Mouse (Mus musculus): ENCODE results near the gene Spen. TPM values are rescaled to one million over a fixed set of nuclear protein-coding genes. Genes with fewer than 3 reads are reported as not detected.

Gene Spen
- total and polyA plus RNA-seq, 2 experiments from 2014 or later: 10.7 to 24.7 TPM

GRCm38 (mm10) chr4:141546334-141547200 is 8.2 kb upstream of the Spen start:
- Histone ChIP-seq H3K36me3 (ENCODE audit: insufficient read depth) (no peaks in the 10 kb centered on the region), H3K9me3 (ENCODE audit: low read length) (no peaks in the 10 kb centered on the region), H3K27ac (ENCODE audit: low read depth, low read length) (peak overlapping the region; percentile 100), H3K4me3 (ENCODE audit: low read depth, low read length) (peak overlapping the region; percentile 85), H3K9ac (peak overlapping the region; percentile 99), H3K4me2 (ENCODE audit: low read depth) (peak overlapping the region; percentile 96), H3K4me1 (ENCODE audit: insufficient read depth) (peaks cover 7% of the 10 kb centered on the region; the same call in 1 of the 2 replicates), H3K27me3 (ENCODE audit: insufficient read depth, low read length) (no peaks in the 10 kb centered on the region)
- TF ChIP-seq CTCF (IDR thresholded peaks at IDR 0.05; ENCODE audit: low read depth): no peak
- peak; percentile 95 for DNase-seq
- WGBS: 1% methylated on average over 84 of the region's 98 CpGs
- peak; percentile 89 for ATAC-seq

GRCm38 (mm10) chr4:141545743-141546333 is 7.4 kb upstream of the Spen start:
- peak; percentile 73 for ATAC-seq
- H3K27me3 ChIP-seq (ENCODE audit: insufficient read depth, low read length): no peaks in the 10 kb centered on the region
- no peaks in the 10 kb centered on the region for H3K36me3 ChIP-seq (ENCODE audit: insufficient read depth)
- peak overlapping the region; percentile 85 for H3K4me3 ChIP-seq (ENCODE audit: low read depth, low read length)
- TF ChIP-seq CTCF (IDR thresholded peaks at IDR 0.05; ENCODE audit: low read depth): no peak
- H3K9ac ChIP-seq: peak overlapping the region; percentile 99
- H3K27ac ChIP-seq (ENCODE audit: low read depth, low read length): peak overlapping the region; percentile 100
- no peaks in the 10 kb centered on the region for H3K9me3 ChIP-seq (ENCODE audit: low read length)
- H3K4me1 ChIP-seq (ENCODE audit: insufficient read depth): peaks cover 7% of the 10 kb centered on the region; the same call in 1 of the 2 replicates
- under 1% methylated on average over 47 of the region's 56 CpGs for WGBS
- DNase-seq: peak; percentile 100
- peak overlapping the region; percentile 96 for H3K4me2 ChIP-seq (ENCODE audit: low read depth)

GRCm38 (mm10) chr4:141545071-141545742 is 6.8 kb upstream of the Spen start:
- Histone ChIP-seq H3K4me1 (ENCODE audit: insufficient read depth) (peaks cover 7% of the 10 kb centered on the region; the same call in 1 of the 2 replicates), H3K36me3 (ENCODE audit: insufficient read depth) (no peaks in the 10 kb centered on the region), H3K27me3 (ENCODE audit: insufficient read depth, low read length) (no peaks in the 10 kb centered on the region), H3K4me2 (ENCODE audit: low read depth) (peak overlapping the region; percentile 96), H3K4me3 (ENCODE audit: low read depth, low read length) (peak overlapping the region; percentile 85), H3K9me3 (ENCODE audit: low read length) (no peaks in the 10 kb centered on the region), H3K9ac (peak overlapping the region; percentile 79), H3K27ac (ENCODE audit: low read depth, low read length) (peak overlapping the region; percentile 100)
- no peak for TF ChIP-seq CTCF (IDR thresholded peaks at IDR 0.05; ENCODE audit: low read depth)
- WGBS: 3% methylated on average over 45 of the region's 45 CpGs
- peak; percentile 46 for DNase-seq
- ATAC-seq: peak; percentile 28

GRCm38 (mm10) chr4:141544536-141544935 is 6.1 kb upstream of the Spen start:
- no peak for ATAC-seq
- Histone ChIP-seq H3K9me3 (ENCODE audit: low read length) (no peaks in the 10 kb centered on the region), H3K27me3 (ENCODE audit: insufficient read depth, low read length) (no peaks in the 10 kb centered on the region), H3K4me2 (ENCODE audit: low read depth) (peak overlapping the region; percentile 96), H3K36me3 (ENCODE audit: insufficient read depth) (no peaks in the 10 kb centered on the region), H3K9ac (no peak overlapping the region), H3K27ac (ENCODE audit: low read depth, low read length) (peak overlapping the region; percentile 100; the same call in 1 of the 2 replicates), H3K4me1 (ENCODE audit: insufficient read depth) (peaks cover 8% of the 10 kb centered on the region), H3K4me3 (ENCODE audit: low read depth, low read length) (peak overlapping the region; percentile 85; the same call in 1 of the 2 replicates)
- DNase-seq: no peak
- no peak for TF ChIP-seq CTCF (IDR thresholded peaks at IDR 0.05; ENCODE audit: low read depth)
- WGBS: 47% methylated on average over 2 of the region's 2 CpGs

- ATAC-seq: no peak
- TF ChIP-seq CTCF (IDR thresholded peaks at IDR 0.05; ENCODE audit: low read depth): no peak
These were observed 5.2 kb upstream of the Spen start for GRCm38 (mm10) chr4:141543593-141543992.

GRCm38 (mm10) chr4:141541851-141542250 is 3.5 kb upstream of the Spen start:
- Histone ChIP-seq H3K9me3 (ENCODE audit: low read length) (no peaks in the 10 kb centered on the region), H3K9ac (no peak overlapping the region)

More at GRCm38 (mm10) chr4:141543593-141543992, 5.2 kb upstream of the Spen start:
- Histone ChIP-seq H3K9ac (no peak overlapping the region), H3K36me3 (ENCODE audit: insufficient read depth) (no peaks in the 10 kb centered on the region), H3K27me3 (ENCODE audit: insufficient read depth, low read length) (no peaks in the 10 kb centered on the region), H3K4me1 (ENCODE audit: insufficient read depth) (peaks cover 15% of the 10 kb centered on the region), H3K4me2 (ENCODE audit: low read depth) (no peak overlapping the region), H3K9me3 (ENCODE audit: low read length) (no peaks in the 10 kb centered on the region), H3K27ac (ENCODE audit: low read depth, low read length) (no peak overlapping the region), H3K4me3 (ENCODE audit: low read depth, low read length) (no peak overlapping the region)
- no peak for DNase-seq
- WGBS: 76% methylated on average over 3 of the region's 3 CpGs

More at GRCm38 (mm10) chr4:141541851-141542250, 3.5 kb upstream of the Spen start:
- Histone ChIP-seq H3K4me3 (ENCODE audit: low read depth, low read length) (no peak overlapping the region), H3K36me3 (ENCODE audit: insufficient read depth) (no peaks in the 10 kb centered on the region), H3K27ac (ENCODE audit: low read depth, low read length) (peak overlapping the region; percentile 24), H3K4me2 (ENCODE audit: low read depth) (no peak overlapping the region), H3K27me3 (ENCODE audit: insufficient read depth, low read length) (no peaks in the 10 kb centered on the region), H3K4me1 (ENCODE audit: insufficient read depth) (peaks cover 8% of the 10 kb centered on the region)
- peak; percentile 65 for DNase-seq
- no peak for TF ChIP-seq CTCF (IDR thresholded peaks at IDR 0.05; ENCODE audit: low read depth)
- 7% methylated on average over 7 of the region's 7 CpGs for WGBS
- no peak for ATAC-seq
